Mouse (Mus musculus) gastrocnemius, adult 18-20 months (tissue): ENCODE results near the gene Snap25. TPM values are rescaled to one million over a fixed set of nuclear protein-coding genes. Genes with fewer than 3 reads are reported as not detected.

ENCODE experiments used
- DNase-seq: peaks from one replicate; pipeline ENCODE4 v3.0.0; 2021; ENCODE audit warnings: low spot score
- total RNA-seq, 2 experiments: library from RNA; stranded (reverse); gene quantifications; 2 replicates each; pipeline ENCODE4 v1.2.3; 2021

Gene Snap25
- total RNA-seq, 2 experiments from 2014 or later: not detected

GRCm38 (mm10) chr2:136711746-136712440 is 1.4 kb upstream of the Snap25 start:
- DNase-seq: no peak

DNA sequence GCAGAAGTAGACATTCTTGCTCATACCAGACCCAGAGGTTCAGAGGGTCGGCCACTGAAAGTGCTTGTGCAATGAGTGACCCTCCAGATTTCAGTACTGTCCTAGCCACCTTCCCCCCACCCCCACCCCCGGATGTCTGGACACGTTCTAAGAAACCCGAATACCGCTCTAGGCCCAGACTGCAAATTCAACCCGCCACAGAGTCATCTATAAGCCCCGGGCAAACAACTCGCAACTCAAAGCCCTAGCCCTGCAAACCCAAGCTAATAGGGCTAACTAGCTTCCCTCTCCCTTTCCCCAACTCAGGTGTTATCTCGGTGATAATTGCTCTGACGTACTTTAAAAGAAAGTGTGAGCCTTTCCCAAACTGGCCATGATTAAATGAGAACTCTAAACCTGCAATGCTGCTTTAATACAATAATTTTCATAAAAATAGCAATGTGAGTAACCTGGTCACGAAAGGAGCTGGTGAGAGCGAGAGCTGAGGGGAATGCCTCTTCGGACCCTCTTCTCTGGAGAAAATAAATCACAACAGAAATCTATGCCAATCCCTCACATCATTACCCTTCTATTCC is 725 bp upstream of the Snap25 start:
- DNase-seq: no peak

- peak; percentile 56 for DNase-seq
Measured at GRCm38 (mm10) chr2:136714008-136714411, 757 bp downstream of the Snap25 start.

- no peak for DNase-seq
Measured at GRCm38 (mm10) chr2:136715531-136715930, 2.3 kb downstream of the Snap25 start.

GRCm38 (mm10) chr2:136716400-136716799 is 3.1 kb downstream of the Snap25 start:
- no peak for DNase-seq

- peak; percentile 13 for DNase-seq
Measured at GRCm38 (mm10) chr2:136720235-136720634, 7.0 kb downstream of the Snap25 start.

DNA sequence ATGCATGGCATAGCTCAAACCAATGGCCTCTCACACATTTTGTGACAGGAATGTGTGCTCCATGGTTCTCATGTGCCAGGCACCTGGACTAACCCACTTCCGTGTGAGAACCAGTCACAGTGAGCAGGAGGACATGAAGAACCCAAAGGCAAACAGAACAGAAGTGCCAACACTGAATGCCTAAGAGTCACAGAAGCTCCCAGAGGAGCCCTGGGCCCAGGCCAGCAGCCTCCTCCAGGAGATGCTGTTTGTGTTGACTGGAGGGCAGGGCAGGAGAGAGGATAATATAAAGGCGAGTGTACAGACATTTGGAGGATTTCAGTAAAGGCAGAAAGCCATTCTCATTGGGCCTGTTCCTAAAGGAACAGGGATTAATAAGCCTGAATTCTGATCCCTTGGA is 25.0 kb downstream of the Snap25 start:
- DNase-seq: no peak

DNA sequence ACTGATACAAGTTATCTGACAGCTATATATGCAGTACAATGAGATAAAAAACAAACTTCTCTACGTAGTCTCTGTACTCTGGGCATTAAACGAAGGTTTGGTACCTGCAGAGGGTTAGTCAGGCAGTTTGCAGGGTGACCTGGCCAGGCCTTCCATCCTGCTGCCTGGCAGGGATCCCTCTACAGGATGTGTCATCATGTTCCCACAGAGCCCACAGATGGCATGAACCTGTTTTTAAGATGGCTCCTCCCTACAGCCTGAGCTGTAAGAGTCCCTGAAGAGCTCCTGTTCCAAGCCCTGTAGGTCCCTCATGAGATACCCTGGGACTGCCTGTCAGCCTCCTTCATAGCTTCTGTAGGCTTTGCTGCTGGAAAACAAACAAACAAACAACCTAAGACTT is 29.0 kb downstream of the Snap25 start:
- DNase-seq: no peak

DNA sequence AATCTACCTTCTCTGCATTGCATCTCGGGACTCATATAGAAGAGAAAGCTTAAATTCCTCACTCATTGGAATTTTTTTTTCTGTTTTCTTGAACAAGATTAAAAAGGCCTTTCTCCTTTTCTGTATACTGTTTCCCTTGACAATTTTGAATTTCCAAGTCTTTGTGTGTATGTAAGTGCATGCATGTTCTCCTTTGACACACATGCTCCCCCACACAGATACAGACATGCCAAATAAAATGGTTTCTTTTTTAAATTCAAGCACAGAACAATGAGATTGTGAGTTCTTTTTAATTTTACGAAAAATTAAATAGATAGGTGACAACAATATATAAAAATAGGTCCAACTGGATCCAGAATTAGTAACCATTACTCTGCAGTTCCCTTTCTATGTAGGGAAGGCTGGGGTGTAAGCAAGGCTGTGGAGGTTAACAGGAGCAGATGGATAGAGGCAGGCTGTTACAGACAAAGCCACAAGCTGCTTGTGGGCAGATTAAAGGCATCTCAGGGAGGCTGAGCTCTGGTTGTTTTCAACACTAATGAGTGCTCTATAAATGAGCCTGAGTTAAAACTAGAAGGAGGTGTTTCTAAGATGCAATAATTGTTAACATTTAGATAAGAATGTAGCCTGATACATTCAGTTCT is 31.6 kb downstream of the Snap25 start:
- DNase-seq: no peak

DNA sequence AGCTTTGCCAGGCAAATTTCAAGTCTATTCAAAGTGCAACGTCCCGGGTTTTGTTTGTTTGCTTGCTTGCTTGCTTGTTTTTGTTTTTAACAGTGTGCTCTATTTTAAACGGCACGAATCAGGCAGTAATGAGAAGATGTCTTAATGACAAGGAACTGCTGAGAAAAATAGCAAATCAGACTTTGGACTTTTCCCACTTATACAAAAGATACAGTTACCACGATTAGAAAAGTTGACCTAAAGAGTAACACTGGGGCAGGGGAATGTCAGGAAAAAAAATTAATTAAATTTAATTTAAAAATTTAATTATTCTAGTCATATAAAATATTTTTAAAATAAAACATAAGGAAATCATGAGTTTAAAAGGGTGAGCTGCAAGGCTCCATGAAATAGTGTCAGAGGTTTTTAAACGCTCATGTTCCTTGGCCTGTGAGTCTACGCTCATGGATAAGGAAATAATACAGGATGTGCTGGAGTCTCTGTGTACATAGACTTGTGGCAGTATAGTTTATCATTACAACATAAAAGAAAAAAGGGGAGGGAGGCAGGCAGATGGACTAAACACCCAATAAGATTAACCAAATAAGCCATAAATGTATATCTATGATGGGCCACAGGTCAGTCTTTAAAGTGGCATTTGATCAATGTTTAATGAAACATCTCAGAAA is 32.2 kb downstream of the Snap25 start:
- DNase-seq: no peak

DNA sequence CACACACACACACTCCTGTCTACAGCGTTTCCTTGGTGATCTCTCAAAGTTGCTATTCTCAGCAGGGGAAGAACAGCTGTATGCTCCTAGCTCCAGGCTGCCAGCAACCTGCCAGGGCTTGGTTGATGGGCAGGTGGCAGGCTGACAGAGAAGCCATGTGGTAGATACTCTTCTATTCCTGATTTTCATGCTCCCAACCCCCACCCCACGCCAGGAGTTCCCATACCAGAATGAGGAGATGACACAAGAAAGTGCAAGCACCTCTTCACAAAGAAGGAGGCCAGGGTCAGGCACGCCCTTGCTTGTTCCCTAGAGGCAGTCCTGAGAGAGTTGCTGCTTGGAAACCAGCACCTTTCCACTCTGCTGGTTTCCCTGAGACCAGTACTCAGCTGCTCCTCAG is 40.4 kb downstream of the Snap25 start:
- no peak for DNase-seq

- no peak for DNase-seq
Measured at GRCm38 (mm10) chr2:136758809-136759551, 45.7 kb downstream of the Snap25 start.

GRCm38 (mm10) chr2:136778156-136778555 is 64.9 kb downstream of the Snap25 start:
- DNase-seq: peak; percentile 10

GRCm38 (mm10) chr2:136778674-136779073 is 65.4 kb downstream of the Snap25 start:
- no peak for DNase-seq

DNA sequence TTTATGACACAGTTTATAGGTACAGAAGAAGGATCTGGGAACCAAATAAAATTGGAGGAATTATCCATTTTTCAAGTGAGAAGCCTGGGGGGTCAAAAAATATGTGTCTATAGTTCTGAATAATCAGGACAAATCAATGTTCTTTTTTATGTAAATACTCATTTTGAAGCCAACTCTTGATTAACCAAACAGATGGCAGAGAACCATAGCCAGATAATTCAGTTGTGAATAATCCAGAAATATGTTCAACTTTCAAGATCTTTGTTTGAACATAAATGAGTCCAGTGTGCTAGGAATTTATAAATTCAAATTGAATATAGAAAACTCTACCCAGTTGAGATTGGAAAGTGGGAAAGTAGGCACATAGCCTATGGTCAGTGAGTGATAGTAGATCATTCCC is 67.0 kb downstream of the Snap25 start:
- DNase-seq: no peak

DNA sequence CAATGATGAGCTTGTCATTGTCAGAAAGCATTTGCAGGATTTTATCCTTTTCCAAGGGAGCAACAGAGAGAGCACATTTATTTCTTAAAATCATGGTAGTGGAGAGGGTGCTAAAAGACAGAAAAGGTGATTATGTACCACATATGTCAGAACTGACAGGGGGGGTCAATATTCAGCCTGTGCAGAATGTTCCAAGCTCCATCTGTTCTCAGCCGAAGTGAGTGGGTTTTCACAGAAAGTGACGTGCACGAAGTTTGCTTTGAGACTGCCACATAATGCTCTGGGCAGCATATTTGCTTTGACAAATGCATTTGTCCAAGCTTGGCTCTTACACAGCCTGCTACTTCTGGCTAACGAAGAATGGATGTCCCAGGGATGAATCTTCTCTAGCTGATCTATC is 71.1 kb downstream of the Snap25 start:
- no peak for DNase-seq

- no peak for DNase-seq
Measured at GRCm38 (mm10) chr2:136788379-136788778, 75.1 kb downstream of the Snap25 start.

DNA sequence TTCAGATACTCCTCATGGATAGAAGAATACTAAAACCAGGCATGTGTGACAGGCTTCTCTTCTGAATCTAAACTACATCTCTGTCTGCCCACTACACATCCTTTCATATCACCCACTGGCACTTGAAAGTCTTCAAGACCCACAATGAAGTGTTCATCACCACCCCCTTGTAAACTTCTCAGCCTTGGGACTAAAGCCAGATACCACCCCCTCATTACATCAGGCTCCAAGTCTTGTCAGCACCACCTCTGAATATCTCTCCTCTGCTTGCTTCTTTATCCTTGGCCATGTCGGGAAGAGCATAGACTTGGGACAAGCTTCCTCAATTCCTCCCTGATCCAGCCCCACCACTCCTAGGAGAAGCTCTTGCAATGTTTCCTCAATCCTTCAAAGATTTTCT is 83.3 kb downstream of the Snap25 start:
- no peak for DNase-seq

DNA sequence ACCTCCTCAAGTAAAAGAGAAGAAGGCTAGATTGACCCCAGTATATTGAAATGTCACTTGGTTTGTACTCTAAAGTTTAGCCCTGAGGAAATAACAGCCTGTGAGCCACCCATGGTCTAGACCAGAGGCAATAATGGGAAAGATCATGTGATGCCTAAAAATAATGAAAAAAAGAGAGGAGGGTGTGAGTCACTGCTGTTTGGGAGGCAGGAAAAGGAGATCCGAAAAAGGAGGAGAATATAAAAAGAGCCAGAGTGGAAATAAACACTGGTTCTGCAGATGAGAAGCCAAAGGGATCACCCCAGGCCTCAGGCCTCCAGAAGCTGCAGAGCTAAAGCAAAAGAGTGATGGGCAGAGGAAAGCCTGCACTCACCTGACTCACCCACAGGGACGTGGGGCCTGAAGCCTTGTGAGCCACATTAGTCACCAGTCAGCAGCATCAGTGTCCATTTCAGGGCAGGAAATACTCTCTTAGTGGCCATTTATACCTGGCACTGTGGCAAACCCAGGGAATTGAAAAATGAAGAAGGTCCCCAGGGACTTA is 85.7 kb downstream of the Snap25 start:
- no peak for DNase-seq

DNA sequence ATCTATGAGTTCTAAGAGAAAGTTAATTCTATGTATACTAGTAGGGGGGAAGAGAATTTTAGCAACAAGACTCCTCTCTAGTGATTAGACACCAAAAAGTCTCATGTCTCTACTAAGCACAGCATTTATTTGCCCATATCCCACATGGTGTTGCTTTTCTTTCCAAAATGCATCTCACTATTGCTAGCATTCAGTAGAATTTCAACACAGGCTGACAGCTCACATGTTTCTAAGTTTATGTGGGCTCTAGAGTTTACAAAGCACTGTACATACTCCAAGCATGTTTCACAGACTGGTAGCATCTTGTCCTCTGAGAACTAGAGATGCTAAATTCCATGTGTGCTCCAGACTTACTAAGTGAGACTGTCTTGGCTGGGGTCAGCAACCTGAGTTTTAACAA is 87.8 kb downstream of the Snap25 start:
- DNase-seq: no peak

- no peak for DNase-seq
Measured at GRCm38 (mm10) chr2:136802076-136802475, 88.8 kb downstream of the Snap25 start.
